Mouse (Mus musculus): ENCODE measurements around the gene Mptx1.

DNA sequence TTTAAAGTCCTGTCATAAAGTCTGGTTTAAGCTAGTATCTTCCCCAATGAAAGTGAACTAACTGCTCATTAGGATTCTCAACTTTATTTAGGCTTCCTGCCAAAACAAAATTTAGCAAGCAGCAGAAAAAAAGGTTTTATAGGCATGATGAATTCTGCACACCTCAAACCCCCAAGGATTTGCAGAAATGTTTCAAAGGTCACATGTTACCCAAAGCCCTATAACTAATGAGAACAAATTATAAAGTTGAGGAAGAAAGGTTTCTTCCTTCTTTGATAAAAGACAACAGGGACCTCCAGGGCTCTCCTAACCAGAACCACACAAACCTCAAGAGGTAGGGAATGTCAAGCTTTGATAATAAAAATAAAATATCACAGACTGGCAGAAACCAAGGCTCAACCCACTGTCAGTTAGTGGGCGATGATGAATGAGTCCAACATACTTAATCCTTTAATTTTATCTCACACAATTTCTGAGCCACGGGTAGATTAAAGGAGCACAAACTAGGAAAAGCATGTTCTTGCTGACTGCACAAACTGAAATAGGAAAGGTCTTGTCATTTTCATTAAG, 34.6 kb downstream of the Mptx1 start, which contains the start of gene Olfr417:
- TF ChIP-seq CTCF (IDR thresholded peaks at IDR 0.05; ENCODE audit: insufficient read depth, low read length) (no peak), POLR2A (IDR thresholded peaks at IDR 0.05; ENCODE audit: borderline replicate concordance, extremely low read depth, low read depth, low read length) (no peak)

Measured in lung, adult 2 months (tissue).